Mouse (Mus musculus): ENCODE measurements at regions not wholly inside any gene's neighbourhood (a gene's known extent, or its start where the extent isn't known, plus 50 kb on each side); places are given as distances from the start of the nearest gene placed in this dataset.

GRCm38 (mm10) chr12:27173151-27173550, 169.2 kb downstream of the Sox11 start:
- no peaks in the 10 kb centered on the region for H3K36me3 ChIP-seq (ENCODE audit: control insufficient read depth, insufficient read depth, low read length)
- H3K4me1 ChIP-seq (ENCODE audit: control insufficient read depth, insufficient read depth, insufficient read length, low read length): no peaks in the 10 kb centered on the region
- WGBS: 84% methylated on average over 4 of the region's 4 CpGs
- no peak overlapping the region for H3K4me3 ChIP-seq (ENCODE audit: low read depth, low read length)
- H3K27ac ChIP-seq (ENCODE audit: insufficient read depth, low read depth, low read length): no peak overlapping the region
- TF ChIP-seq CTCF (IDR thresholded peaks at IDR 0.05; ENCODE audit: extremely low read depth, insufficient read length, insufficient replicate concordance, low read depth, low read length) (no peak), POLR2A (IDR thresholded peaks at IDR 0.05; ENCODE audit: low read depth, low read length) (no peak)
- no peaks in the 10 kb centered on the region for H3K27me3 ChIP-seq (ENCODE audit: control insufficient read depth, insufficient read depth, low read length)

GRCm38 (mm10) chr12:27171595-27171994, 170.8 kb downstream of the Sox11 start:
- H3K36me3 ChIP-seq (ENCODE audit: control insufficient read depth, insufficient read depth, low read length): no peaks in the 10 kb centered on the region
- TF ChIP-seq POLR2A (IDR thresholded peaks at IDR 0.05; ENCODE audit: low read depth, low read length) (no peak), CTCF (IDR thresholded peaks at IDR 0.05; ENCODE audit: extremely low read depth, insufficient read length, insufficient replicate concordance, low read depth, low read length) (no peak)
- no peak overlapping the region for H3K27ac ChIP-seq (ENCODE audit: insufficient read depth, low read depth, low read length)
- no peak overlapping the region for H3K4me3 ChIP-seq (ENCODE audit: low read depth, low read length)
- no peaks in the 10 kb centered on the region for H3K27me3 ChIP-seq (ENCODE audit: control insufficient read depth, insufficient read depth, low read length)
- no peaks in the 10 kb centered on the region for H3K4me1 ChIP-seq (ENCODE audit: control insufficient read depth, insufficient read depth, insufficient read length, low read length)

GRCm38 (mm10) chr12:27164920-27165504, 177.4 kb downstream of the Sox11 start:
- H3K27me3 ChIP-seq (ENCODE audit: control insufficient read depth, insufficient read depth, low read length): no peaks in the 10 kb centered on the region
- H3K4me3 ChIP-seq (ENCODE audit: low read depth, low read length): no peak overlapping the region
- H3K4me1 ChIP-seq (ENCODE audit: control insufficient read depth, insufficient read depth, insufficient read length, low read length): no peaks in the 10 kb centered on the region
- no peak overlapping the region for H3K27ac ChIP-seq (ENCODE audit: insufficient read depth, low read depth, low read length)
- no peaks in the 10 kb centered on the region for H3K36me3 ChIP-seq (ENCODE audit: control insufficient read depth, insufficient read depth, low read length)
- no peak for TF ChIP-seq CTCF (IDR thresholded peaks at IDR 0.05; ENCODE audit: extremely low read depth, insufficient read length, insufficient replicate concordance, low read depth, low read length)
- no peak for TF ChIP-seq POLR2A (IDR thresholded peaks at IDR 0.05; ENCODE audit: low read depth, low read length)
- WGBS: 85% methylated on average over 4 of the region's 4 CpGs

GRCm38 (mm10) chr12:27160063-27160686, 182.2 kb downstream of the Sox11 start:
- H3K36me3 ChIP-seq (ENCODE audit: control insufficient read depth, insufficient read depth, low read length): no peaks in the 10 kb centered on the region
- no peak overlapping the region for H3K4me3 ChIP-seq (ENCODE audit: low read depth, low read length)
- WGBS: 80% methylated on average over 18 of the region's 18 CpGs
- TF ChIP-seq POLR2A (IDR thresholded peaks at IDR 0.05; ENCODE audit: low read depth, low read length) (no peak), CTCF (IDR thresholded peaks at IDR 0.05; ENCODE audit: extremely low read depth, insufficient read length, insufficient replicate concordance, low read depth, low read length) (no peak)
- H3K27ac ChIP-seq (ENCODE audit: insufficient read depth, low read depth, low read length): no peak overlapping the region
- no peaks in the 10 kb centered on the region for H3K27me3 ChIP-seq (ENCODE audit: control insufficient read depth, insufficient read depth, low read length)
- no peaks in the 10 kb centered on the region for H3K4me1 ChIP-seq (ENCODE audit: control insufficient read depth, insufficient read depth, insufficient read length, low read length)

GRCm38 (mm10) chr12:27159416-27160062, 182.8 kb downstream of the Sox11 start:
- WGBS: 85% methylated on average over 8 of the region's 8 CpGs
- Histone ChIP-seq H3K4me1 (ENCODE audit: control insufficient read depth, insufficient read depth, insufficient read length, low read length) (no peaks in the 10 kb centered on the region), H3K27me3 (ENCODE audit: control insufficient read depth, insufficient read depth, low read length) (no peaks in the 10 kb centered on the region), H3K36me3 (ENCODE audit: control insufficient read depth, insufficient read depth, low read length) (no peaks in the 10 kb centered on the region), H3K27ac (ENCODE audit: insufficient read depth, low read depth, low read length) (no peak overlapping the region), H3K4me3 (ENCODE audit: low read depth, low read length) (no peak overlapping the region)
- no peak for TF ChIP-seq POLR2A (IDR thresholded peaks at IDR 0.05; ENCODE audit: low read depth, low read length)
- TF ChIP-seq CTCF (IDR thresholded peaks at IDR 0.05; ENCODE audit: extremely low read depth, insufficient read length, insufficient replicate concordance, low read depth, low read length): no peak

GRCm38 (mm10) chr12:27150871-27151853, 191.2 kb downstream of the Sox11 start:
- TF ChIP-seq CTCF (IDR thresholded peaks at IDR 0.05; ENCODE audit: extremely low read depth, insufficient read length, insufficient replicate concordance, low read depth, low read length) (no peak), POLR2A (IDR thresholded peaks at IDR 0.05; ENCODE audit: low read depth, low read length) (no peak)
- Histone ChIP-seq H3K36me3 (ENCODE audit: control insufficient read depth, insufficient read depth, low read length) (no peaks in the 10 kb centered on the region), H3K4me3 (ENCODE audit: low read depth, low read length) (no peak overlapping the region), H3K4me1 (ENCODE audit: control insufficient read depth, insufficient read depth, insufficient read length, low read length) (no peaks in the 10 kb centered on the region), H3K27ac (ENCODE audit: insufficient read depth, low read depth, low read length) (no peak overlapping the region), H3K27me3 (ENCODE audit: control insufficient read depth, insufficient read depth, low read length) (no peaks in the 10 kb centered on the region)
- 57% methylated on average over 13 of the region's 13 CpGs for WGBS

Measured in small intestine, adult 2 months (tissue).